Mouse (Mus musculus): ENCODE measurements around the gene Prss53. TPM values are rescaled to one million over a fixed set of nuclear protein-coding genes. Genes with fewer than 3 reads are reported as not detected.

The Prss53 gene
- polyA plus RNA-seq, 1 experiment = 0.44 TPM

DNA sequence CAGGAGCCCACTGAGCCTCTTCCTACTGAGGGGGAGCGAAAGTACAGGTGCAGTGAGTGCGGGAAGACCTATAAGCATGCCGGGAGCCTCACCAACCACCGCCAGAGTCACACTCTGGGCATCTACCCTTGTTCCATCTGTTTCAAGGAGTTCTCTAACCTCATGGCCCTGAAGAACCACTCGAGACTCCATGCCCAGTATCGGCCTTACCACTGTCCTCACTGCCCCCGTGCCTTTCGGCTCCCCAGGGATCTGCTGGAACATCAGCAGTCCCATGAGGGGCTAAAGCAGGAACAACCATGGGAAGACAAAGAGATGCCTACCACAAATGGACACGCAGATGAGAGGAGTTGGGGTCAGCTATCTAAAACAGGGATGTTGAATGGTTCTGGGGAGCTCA is 11.5 kb downstream of the Prss53 start:
- peaks cover 45% of the 10 kb centered on the region for H3K9me3 ChIP-seq
- H3K4me3 ChIP-seq (replicated peaks) = peak overlapping the region; percentile 23
- no peak for TF ChIP-seq GATA1 (IDR thresholded peaks at IDR 0.05; ENCODE audit: borderline replicate concordance, low read length)
- no peak for TF ChIP-seq FLI1 (IDR thresholded peaks at IDR 0.05; ENCODE audit: low read length)
- no peaks in the 10 kb centered on the region for H3K27me3 ChIP-seq (replicated peaks)
- H3K36me3 ChIP-seq (replicated peaks; ENCODE audit: low read length) = peaks cover 70% of the 10 kb centered on the region
- peaks cover 69% of the 10 kb centered on the region for H3K4me1 ChIP-seq

DNA sequence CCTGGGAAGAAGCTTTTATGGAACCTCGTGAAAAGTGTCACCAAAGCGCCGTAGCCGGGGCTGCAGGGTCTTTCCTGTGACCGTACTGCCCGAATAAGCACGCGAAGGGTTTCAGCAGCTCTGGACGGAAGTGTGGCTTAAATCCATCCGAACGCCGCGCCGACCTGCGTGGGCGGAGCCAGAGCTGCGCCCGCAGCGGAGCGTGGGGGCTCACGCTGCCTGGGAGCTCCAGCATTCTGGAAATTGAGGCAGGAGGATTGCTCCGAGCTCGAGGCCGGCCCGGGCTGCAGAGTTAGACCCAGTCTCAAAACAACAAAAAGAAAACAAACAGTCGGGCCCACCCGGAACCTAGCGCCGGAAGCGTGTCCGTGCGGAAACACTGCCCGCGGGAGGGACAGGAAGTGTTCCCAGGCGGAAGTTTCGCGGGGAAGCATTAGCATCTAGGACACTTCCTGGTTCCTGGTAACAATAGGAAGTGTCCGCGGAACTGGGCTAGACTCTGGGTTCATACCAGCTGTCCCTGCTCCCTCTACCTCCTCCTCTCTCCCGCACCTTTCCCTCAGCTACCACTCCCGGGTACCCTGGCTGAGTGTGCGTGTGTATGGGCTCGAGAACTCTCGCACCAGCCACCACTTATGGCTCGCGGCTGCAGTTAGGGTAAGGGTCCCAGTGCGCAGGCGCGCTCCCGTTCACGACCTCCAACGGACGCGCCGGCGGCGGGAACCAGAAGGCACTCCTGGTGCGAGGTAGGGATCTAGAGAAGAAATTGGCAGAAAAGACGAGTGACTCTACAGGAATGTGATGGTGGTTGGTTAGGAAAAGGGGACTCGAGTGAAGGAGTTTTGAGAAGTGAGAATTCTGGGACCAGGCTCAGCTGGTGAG is 14.1 kb downstream of the Prss53 start, which contains the start of gene Zfp668:
TSS of gene Zfp668 (minus strand) at position 362 of the 882 bp plus-strand sequence.
- H3K4me1 ChIP-seq = peaks cover 67% of the 10 kb centered on the region

DNA sequence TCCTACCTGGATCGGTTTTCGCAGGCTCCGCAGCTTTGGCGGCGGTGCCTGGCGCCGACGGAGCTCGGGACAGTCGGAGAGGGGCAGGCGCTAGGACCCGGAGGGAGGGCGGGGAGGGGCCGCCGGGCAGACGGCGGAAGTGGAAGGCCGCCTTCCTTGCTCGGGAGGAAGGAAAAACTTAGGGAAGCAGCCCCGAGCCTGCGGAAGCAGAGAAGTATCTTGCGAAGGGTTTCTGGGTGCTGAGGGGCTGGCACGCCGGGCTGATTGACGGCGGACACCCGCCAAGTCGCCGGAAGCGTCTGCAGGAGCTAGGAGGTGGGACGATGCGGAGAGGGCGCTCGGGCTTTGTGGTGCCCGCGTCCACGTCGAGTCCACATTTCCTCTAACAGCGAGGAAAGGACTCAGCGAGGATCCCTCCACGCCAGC is 14.7 kb downstream of the Prss53 start, which contains the start of gene Zfp646:
TSS of gene Zfp646 (plus strand) at position 181 of the 426 bp plus-strand sequence.
- Histone ChIP-seq H3K4me3 (replicated peaks) (peak within 1 kb of the TSS; percentile 99), H3K9me3 (peaks cover 28% of the 10 kb centered on the region), H3K4me1 (peaks cover 63% of the 10 kb centered on the region), H3K36me3 (replicated peaks; ENCODE audit: low read length) (peaks cover 52% of the 10 kb centered on the region), H3K27me3 (replicated peaks) (no peaks in the 10 kb centered on the region)
- TF ChIP-seq FLI1 (IDR thresholded peaks at IDR 0.05; ENCODE audit: low read length) (no peak), GATA1 (IDR thresholded peaks at IDR 0.05; ENCODE audit: borderline replicate concordance, low read length) (no peak)

More for the DNA sequence above, 14.1 kb downstream of the Prss53 start, which contains the start of gene Zfp668:
- H3K27me3 ChIP-seq (replicated peaks) = no peaks in the 10 kb centered on the region
- H3K9me3 ChIP-seq = peaks cover 35% of the 10 kb centered on the region
- peak; percentile 85; the same call in 1 of the 2 replicates for TF ChIP-seq FLI1 (IDR thresholded peaks at IDR 0.05; ENCODE audit: low read length)
- no peak for TF ChIP-seq GATA1 (IDR thresholded peaks at IDR 0.05; ENCODE audit: borderline replicate concordance, low read length)
- peak within 1 kb of the TSS; percentile 99 for H3K4me3 ChIP-seq (replicated peaks)
- peaks cover 56% of the 10 kb centered on the region for H3K36me3 ChIP-seq (replicated peaks; ENCODE audit: low read length)

DNA sequence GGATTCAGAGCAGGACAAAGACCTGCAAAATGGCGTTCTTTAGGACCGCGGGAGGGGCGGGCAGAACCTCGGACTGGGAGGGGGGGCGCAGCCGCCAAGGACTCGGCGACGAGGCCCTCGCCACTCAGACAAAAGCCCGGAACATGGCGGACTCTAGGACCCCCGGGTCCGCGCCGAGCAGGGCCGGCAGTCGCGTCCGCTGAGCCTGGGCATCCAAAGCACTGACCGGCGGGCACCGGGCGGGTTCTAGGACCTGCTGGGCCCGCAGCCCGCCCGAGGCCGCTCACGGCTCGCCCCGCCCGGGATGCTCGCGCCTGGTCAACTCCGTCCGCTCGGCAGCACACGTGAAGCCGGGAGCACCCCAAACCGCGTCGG is 15.2 kb downstream of the Prss53 start:
- H3K4me3 ChIP-seq (replicated peaks) = peak overlapping the region; percentile 99
- TF ChIP-seq FLI1 (IDR thresholded peaks at IDR 0.05; ENCODE audit: low read length) = no peak
- peaks cover 24% of the 10 kb centered on the region for H3K9me3 ChIP-seq
- peaks cover 50% of the 10 kb centered on the region for H3K36me3 ChIP-seq (replicated peaks; ENCODE audit: low read length)
- H3K27me3 ChIP-seq (replicated peaks) = no peaks in the 10 kb centered on the region
- H3K4me1 ChIP-seq = peaks cover 60% of the 10 kb centered on the region

DNA sequence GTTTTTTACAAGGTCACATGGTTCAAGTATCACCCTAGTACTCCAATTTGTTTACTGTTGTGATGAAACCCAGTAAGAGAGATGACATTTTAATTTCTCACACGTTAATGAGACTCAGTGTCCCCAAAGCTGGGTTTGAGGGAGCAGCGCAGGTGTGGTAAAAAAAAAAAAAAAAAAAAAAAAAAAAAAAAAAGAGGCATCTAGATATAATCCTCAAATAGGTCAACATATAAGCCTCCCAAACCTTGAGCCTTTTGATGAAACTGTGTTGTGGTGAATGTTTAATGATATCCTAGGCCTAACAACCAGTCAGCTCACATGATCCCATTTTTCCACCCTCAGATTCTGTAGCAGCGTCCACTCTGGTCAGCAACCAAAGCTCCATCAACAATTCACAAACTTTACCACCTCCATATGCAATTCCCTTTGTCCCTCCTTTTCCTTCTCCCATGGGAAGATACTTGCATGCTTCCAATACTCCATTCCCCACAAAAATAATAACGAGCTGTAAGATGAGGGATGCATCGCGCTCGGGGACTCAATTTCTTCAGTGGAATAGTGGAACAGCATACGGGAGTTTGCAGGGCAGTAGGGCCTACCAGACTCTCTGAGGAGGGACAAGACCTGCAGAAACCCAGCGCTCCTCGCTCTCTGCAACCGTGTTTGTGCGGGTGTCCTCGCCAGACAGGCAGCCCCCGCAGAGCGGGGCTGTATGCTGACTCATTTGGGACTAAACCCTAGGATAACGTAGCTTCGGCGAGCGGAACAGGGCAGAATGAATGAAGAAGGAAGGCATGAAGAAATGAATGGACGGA is 15.8 kb downstream of the Prss53 start:
- TF ChIP-seq FLI1 (IDR thresholded peaks at IDR 0.05; ENCODE audit: low read length) (no peak), GATA1 (IDR thresholded peaks at IDR 0.05; ENCODE audit: borderline replicate concordance, low read length) (no peak)
- Histone ChIP-seq H3K36me3 (replicated peaks; ENCODE audit: low read length) (peaks cover 50% of the 10 kb centered on the region), H3K4me3 (replicated peaks) (peak overlapping the region; percentile 99), H3K4me1 (peaks cover 57% of the 10 kb centered on the region), H3K9me3 (peaks cover 18% of the 10 kb centered on the region), H3K27me3 (replicated peaks) (no peaks in the 10 kb centered on the region)

DNA sequence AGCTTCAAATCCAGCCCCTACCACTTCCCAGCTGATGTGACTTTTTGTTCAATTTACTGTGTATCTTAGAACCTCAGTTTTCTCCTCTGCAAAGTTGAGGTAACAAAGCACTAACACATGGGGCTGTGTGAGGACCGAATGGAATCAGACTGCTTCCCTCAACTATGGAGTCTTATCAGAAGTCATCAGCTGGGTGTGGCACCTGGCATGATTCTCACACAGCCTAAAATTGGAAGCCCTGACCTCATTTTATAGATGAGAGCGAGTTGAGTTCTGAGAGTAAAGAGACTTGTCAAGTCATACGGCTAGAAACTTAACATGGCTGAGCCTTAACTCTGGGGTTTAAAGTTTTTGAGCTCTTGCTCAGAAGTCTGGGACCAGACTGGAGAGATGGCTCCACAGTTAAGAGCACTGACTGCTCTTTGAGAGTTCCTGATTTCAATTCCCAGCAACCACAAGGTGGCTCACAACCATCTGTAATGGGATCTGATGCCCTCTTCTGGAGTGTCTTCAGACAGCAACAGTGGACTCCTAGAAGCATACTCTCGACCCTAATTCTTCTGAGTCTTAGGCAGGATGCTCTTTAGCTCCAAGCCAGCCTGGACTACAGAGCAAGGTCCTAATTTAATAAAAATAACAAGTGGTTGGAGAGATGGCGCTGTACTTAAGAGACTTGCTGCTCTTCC is 20.5 kb downstream of the Prss53 start:
- H3K4me1 ChIP-seq = peaks cover 76% of the 10 kb centered on the region
- H3K9me3 ChIP-seq = no peaks in the 10 kb centered on the region
- TF ChIP-seq GATA1 (IDR thresholded peaks at IDR 0.05; ENCODE audit: borderline replicate concordance, low read length) (no peak), FLI1 (IDR thresholded peaks at IDR 0.05; ENCODE audit: low read length) (no peak)
- no peaks in the 10 kb centered on the region for H3K27me3 ChIP-seq (replicated peaks)
- H3K36me3 ChIP-seq (replicated peaks; ENCODE audit: low read length) = peaks cover 70% of the 10 kb centered on the region
- no peak overlapping the region for H3K4me3 ChIP-seq (replicated peaks)

DNA sequence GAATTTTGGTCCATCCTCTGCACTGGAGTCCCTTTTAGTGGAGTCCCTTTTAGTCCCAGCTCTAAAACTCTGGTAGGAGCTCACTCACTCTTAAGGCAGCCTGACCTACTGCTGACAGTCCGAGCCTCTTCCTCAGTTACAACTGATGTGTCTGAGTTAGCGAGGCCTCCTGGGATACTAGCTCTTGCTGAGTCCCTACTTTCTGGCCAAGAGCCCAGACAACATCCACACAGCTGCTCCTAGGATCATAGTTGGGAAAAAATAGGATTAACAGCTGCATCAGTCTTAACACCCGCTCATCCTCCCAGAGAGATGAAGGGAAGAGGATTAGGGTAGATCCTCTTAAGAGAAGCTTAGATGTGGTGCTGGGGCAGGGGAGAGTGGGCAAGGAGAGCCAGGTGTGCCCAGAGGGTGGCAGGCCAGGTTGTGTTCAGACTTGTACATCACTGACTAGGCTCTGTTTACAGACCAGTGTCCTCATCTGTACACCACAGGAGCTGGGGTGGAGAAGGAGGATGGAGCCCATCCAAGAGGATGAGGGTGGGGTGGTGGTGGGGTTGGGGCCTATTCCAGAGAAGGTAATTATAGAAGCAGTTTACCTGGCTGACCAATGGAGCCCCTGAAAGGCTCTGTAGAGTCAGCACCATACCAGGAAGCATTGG is 21.5 kb downstream of the Prss53 start:
- H3K27me3 ChIP-seq (replicated peaks) = no peaks in the 10 kb centered on the region
- no peak for TF ChIP-seq FLI1 (IDR thresholded peaks at IDR 0.05; ENCODE audit: low read length)
- TF ChIP-seq GATA1 (IDR thresholded peaks at IDR 0.05; ENCODE audit: borderline replicate concordance, low read length) = no peak
- H3K36me3 ChIP-seq (replicated peaks; ENCODE audit: low read length) = peaks cover 80% of the 10 kb centered on the region
- H3K9me3 ChIP-seq = no peaks in the 10 kb centered on the region
- no peak overlapping the region for H3K4me3 ChIP-seq (replicated peaks)
- H3K4me1 ChIP-seq = peaks cover 67% of the 10 kb centered on the region

DNA sequence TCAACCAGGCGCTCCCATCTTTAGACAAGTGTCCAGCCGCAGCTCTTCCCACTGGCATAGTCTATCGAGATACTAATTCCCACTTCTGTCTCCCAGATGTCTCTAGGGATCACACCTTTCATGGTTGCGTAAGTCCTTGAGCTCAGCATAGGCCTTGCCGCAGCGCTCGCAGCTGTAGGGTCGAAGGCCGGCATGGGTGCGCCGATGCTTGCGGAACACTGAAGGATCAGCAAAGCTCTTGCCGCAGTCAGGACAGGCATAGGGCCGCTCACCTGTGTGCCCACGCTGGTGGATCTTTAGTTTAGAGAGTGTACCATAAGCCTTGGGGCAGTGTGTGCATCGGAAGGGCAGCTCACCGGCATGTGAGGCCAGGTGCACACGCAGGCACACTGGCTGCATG is 23.1 kb downstream of the Prss53 start:
- H3K9me3 ChIP-seq = no peaks in the 10 kb centered on the region
- peaks cover 82% of the 10 kb centered on the region for H3K36me3 ChIP-seq (replicated peaks; ENCODE audit: low read length)
- peaks cover 51% of the 10 kb centered on the region for H3K4me1 ChIP-seq
- no peak for TF ChIP-seq GATA1 (IDR thresholded peaks at IDR 0.05; ENCODE audit: borderline replicate concordance, low read length)
- no peak for TF ChIP-seq FLI1 (IDR thresholded peaks at IDR 0.05; ENCODE audit: low read length)
- H3K27me3 ChIP-seq (replicated peaks) = no peaks in the 10 kb centered on the region
- peak overlapping the region; percentile 46 for H3K4me3 ChIP-seq (replicated peaks)

DNA sequence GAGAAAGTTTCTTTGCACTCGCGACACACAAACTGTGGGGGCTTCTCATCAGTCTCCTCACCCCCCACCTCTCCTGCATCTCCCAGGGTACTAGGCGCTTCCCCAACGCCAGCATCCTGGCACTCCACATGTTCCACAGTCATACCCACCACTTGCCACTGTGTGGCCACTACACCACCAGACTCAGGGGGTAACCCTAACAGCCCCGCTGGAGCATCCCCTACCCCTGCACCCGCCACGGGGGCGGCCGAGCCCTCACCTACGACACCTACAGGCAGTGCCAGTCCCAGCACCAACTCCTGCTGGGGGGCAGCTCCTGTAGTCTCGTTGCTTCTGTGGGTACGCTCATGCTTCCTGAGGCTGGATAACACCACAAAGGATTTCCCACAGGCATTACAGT is 24.3 kb downstream of the Prss53 start:
- Histone ChIP-seq H3K4me3 (replicated peaks) (no peak overlapping the region), H3K27me3 (replicated peaks) (no peaks in the 10 kb centered on the region), H3K36me3 (replicated peaks; ENCODE audit: low read length) (peaks cover 79% of the 10 kb centered on the region), H3K9me3 (no peaks in the 10 kb centered on the region), H3K4me1 (peaks cover 43% of the 10 kb centered on the region)
- TF ChIP-seq GATA1 (IDR thresholded peaks at IDR 0.05; ENCODE audit: borderline replicate concordance, low read length) (no peak), FLI1 (IDR thresholded peaks at IDR 0.05; ENCODE audit: low read length) (no peak)

Measured in megakaryocyte, embryonic 14.5 days (primary cell).